Mouse (Mus musculus) lung, adult 2 months (tissue): ENCODE measurements at regions not wholly inside any gene's neighbourhood (a gene's known extent, or its start where the extent isn't known, plus 50 kb on each side); places are given as distances from the start of the nearest gene placed in this dataset.

ENCODE experiments used
- CTCF ChIP-seq: fragments of 200-500 bp; IDR thresholded peaks from 2 replicates; pipeline ENCODE4 v1.5.1; 2011; ENCODE audit warnings: mild to moderate bottlenecking, low read length, control low read depth; ENCODE audit not compliant: insufficient read depth
- POLR2A ChIP-seq: fragments of 200-500 bp; IDR thresholded peaks from 2 replicates; pipeline ENCODE4 v1.6.1; 2011; ENCODE audit warnings: low read depth, mild to moderate bottlenecking, control low read depth, low read length, borderline replicate concordance; ENCODE audit errors: extremely low read depth

GRCm38 (mm10) chr6:12171189-12171588, 263.6 kb downstream of the Phf14 start:
- TF ChIP-seq CTCF (no peak), POLR2A (no peak)
